Mouse (Mus musculus) bone marrow macrophage, adult 2 months (primary cell): ENCODE data around the gene Lrrc74a. TPM values are rescaled to one million over a fixed set of nuclear protein-coding genes. Genes with fewer than 3 reads are reported as not detected.

Source experiments
- H3K27ac ChIP-seq: 2 replicates; pipeline ENCODE4 v1.5.1; 2012; ENCODE audit warnings: low read depth, low read length; ENCODE audit not compliant: insufficient read depth
- H3K4me1 ChIP-seq: 2 replicates; pipeline ENCODE4 v1.6.1; 2012; ENCODE audit warnings: low read length; ENCODE audit not compliant: control insufficient read depth, insufficient read depth
- H3K4me3 ChIP-seq: 2 replicates; pipeline ENCODE4 v1.5.1; 2012; ENCODE audit warnings: mild to moderate bottlenecking, low read length, moderate library complexity; ENCODE audit not compliant: insufficient read depth
- CTCF ChIP-seq: IDR thresholded peaks from 2 replicates; pipeline ENCODE4 v1.5.1; 2012; ENCODE audit warnings: low read depth, mild to moderate bottlenecking, low read length, moderate library complexity
- POLR2A ChIP-seq: IDR thresholded peaks from 2 replicates; pipeline ENCODE4 v1.6.1; 2012; ENCODE audit warnings: mild to moderate bottlenecking, low read depth, low read length, borderline replicate concordance
- polyA plus RNA-seq: library from polyadenylated mRNA; stranded (reverse); fragments of >200 nt; gene quantifications from 2 replicates; pipeline ENCODE4 v1.2.4, GENCODE M21; 2012; ENCODE audit not compliant: missing spikeins, insufficient read depth, insufficient read length

The Lrrc74a gene
- polyA plus RNA-seq, 1 experiment, result not detected

DNA sequence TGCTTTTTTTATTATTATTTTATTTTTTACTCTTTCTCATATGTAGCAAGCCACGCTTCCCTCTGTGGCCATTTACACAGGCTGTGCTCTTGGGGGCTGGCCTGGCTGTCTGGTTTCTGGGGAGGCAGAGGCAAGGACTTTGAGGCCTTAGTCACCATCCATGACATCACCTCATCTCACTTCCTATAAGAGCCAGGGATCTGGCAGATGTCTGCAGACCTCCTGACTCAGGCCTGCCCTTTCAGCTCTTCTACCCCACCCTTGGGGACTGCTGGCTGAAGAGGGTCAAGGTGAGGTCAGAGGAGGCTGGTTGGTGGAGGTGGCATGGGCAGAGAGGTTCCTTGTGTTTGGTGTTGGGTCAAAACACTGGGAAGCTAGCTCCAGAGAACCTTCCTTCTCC, 39.7 kb upstream of the Lrrc74a start:
- Histone ChIP-seq H3K4me1 (peaks cover 39% of the 10 kb centered on the region), H3K4me3 (no peak overlapping the region), H3K27ac (peak overlapping the region; percentile 32)
- TF ChIP-seq POLR2A (no peak), CTCF (no peak)

DNA sequence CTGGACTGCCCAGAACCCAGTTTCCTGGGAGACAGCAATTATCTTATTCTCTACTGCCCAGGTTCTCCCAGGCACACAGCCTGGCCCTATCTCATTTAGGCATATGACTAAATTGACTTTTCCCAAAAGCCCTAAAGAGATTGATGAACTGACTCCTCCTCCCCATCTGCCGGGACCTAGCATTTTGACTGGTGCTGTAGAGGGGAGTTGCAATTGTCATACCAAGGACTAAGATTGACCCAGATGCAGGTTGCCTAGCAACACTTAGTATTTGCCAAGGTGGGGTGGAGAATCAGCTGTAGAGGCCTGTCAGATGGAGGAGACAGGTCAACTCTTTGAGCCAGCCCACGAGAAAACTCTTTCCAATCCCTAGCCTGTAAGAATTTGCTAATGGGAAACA, 36.2 kb upstream of the Lrrc74a start:
- H3K4me3 ChIP-seq, result no peak overlapping the region
- H3K4me1 ChIP-seq, result peaks cover 29% of the 10 kb centered on the region
- H3K27ac ChIP-seq, result no peak overlapping the region
- TF ChIP-seq CTCF (no peak), POLR2A (no peak)

DNA sequence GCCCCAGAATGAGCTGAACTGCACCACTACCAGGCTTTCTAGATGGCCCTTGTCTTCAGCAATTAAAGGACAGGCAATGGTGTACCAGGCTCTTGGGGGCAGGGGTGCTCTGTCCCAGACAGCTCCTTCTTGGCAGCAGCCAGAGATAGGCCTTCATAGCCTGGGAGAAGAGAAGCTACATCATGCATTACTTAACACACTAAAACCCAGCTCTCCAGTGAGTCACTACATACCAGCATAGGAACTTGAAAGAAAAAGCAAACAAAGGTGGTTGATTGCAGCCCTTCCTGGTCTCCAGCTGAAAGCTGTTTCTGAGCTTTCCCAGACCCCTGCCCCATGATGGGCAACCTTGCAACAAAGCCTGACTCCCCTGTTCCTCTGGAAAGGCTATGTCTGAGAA, 35.6 kb upstream of the Lrrc74a start:
- TF ChIP-seq CTCF, result no peak
- TF ChIP-seq POLR2A, result no peak
- H3K4me1 ChIP-seq, result peaks cover 24% of the 10 kb centered on the region
- H3K27ac ChIP-seq, result no peak overlapping the region
- no peak overlapping the region for H3K4me3 ChIP-seq

DNA sequence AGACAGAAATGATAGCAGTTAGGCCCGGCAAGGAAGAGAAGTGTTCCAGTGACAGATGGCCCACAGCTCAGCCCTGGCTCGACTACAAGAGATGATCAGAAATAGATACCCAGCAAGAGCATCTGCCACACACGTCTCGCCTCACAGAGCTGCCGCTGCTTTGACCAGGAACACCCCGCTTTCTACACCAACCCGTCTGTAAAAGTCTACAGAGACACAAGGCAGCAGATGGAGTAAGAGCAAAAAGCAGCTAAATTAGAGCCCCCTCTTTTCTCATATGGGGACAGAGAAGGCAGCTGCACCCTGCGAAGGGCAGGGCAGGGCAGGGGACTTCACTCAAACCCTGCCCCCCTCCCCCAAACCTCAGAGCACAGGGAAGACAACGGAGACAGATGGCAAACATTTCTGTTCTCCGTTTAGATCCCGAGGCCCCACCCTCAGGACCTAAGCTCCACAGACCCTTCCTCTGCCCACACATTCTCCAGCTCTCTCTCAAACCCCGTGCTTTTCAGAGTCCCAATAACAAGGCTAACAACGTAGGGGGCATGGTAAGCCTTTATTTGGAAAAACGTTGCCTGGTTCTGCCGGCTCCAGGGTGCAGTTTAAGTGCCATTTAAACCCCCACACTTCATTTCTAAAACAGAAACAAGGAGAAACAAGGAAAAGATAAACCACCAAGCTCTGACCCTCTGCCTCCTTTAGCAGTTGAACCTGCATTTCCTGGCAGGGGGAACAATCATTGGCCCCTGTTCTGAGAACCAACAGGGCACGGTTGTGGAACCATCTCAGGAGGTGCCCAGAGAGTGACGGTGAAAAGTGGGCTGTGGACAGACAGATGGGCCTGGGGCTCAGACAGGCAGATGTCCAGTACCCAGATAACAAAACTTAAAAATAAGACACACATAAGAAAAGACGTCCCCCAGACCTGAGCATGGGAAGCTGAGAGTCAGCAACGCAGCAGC, 33.9 kb upstream of the Lrrc74a start:
- TF ChIP-seq POLR2A (no peak), CTCF (no peak)
- Histone ChIP-seq H3K4me1 (peaks cover 10% of the 10 kb centered on the region), H3K27ac (no peak overlapping the region), H3K4me3 (no peak overlapping the region)

DNA sequence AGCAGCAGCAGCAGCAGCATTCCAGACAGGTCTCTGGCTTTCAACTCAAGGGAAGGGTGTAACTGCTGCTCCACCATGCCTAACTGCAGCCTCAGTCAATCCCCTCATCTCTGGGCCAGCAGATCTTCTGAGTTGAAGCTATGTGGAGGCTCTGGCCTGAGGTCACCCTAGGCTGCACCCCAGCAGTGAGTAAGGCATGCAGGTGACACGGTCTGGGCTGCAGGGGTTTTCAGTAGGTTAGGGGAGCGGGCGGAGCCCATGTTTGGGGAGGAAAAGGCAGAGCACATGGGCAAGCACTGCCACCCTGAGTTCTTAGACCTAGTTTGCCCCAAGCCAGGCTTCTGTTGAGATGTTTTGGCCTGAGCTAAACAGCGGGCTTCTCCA, 33.2 kb upstream of the Lrrc74a start:
- H3K4me3 ChIP-seq, result no peak overlapping the region
- H3K27ac ChIP-seq, result no peak overlapping the region
- peaks cover 3% of the 10 kb centered on the region for H3K4me1 ChIP-seq
- TF ChIP-seq CTCF, result no peak
- no peak for TF ChIP-seq POLR2A

DNA sequence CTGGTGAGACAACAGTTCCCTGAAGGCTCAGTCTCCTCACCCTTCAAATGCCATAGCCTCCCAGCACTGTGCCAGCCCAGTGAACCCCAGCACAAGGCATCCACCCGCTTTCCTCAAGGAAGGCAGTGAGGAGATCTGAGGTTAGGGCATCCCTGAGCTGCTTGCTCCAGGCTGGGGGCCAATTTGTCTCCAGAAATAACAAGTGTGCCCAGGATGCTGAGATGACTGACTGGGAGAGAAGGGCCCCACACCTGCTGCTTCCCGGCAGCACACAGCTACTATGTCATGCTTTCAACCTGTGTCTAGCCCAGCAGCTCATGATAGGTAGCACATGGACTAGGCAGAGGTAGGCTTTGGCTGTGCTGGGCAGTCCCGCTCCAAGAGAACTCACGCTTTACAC, 32.7 kb upstream of the Lrrc74a start:
- H3K27ac ChIP-seq, result no peak overlapping the region
- no peaks in the 10 kb centered on the region for H3K4me1 ChIP-seq
- H3K4me3 ChIP-seq, result no peak overlapping the region
- no peak for TF ChIP-seq POLR2A
- TF ChIP-seq CTCF, result no peak

DNA sequence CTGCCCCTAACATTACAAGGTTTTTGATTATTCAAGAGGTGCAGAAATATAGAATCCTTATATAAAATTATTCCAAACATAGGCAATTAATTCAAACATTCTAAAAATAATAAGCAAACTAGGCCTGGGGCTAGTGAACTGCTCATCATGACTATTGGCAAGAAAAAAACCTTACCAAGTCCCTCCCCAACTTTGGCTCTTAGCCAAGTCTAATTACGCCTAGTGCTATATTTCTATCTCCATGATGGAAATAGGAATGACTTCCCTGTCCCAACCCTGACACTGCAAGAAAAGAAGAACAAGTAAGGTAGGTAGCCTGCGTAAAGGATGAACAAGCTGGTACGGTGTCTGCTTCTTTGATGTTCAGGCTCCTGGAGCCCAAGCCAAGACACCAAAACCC, 31.5 kb upstream of the Lrrc74a start:
- Histone ChIP-seq H3K4me3 (no peak overlapping the region), H3K27ac (no peak overlapping the region), H3K4me1 (no peaks in the 10 kb centered on the region)
- no peak for TF ChIP-seq CTCF
- TF ChIP-seq POLR2A, result no peak

DNA sequence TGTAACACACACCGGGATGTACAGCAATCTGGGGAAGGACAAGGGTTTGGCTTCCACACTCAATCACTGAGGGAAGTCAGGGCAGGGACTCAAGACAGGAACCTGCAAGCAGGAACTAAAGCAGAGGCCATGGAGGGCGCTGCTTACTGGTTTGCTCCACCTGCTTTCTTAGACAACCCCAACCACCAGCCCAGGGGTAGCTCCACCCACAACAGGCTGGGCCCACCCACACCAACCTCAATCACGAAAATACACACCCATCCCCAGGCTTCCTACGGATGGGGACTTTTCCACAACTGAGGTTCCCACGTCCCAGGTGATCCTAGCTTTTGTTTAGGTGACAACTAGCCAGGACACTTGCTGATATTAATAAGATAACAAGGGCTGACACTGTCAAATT, 28.3 kb upstream of the Lrrc74a start:
- Histone ChIP-seq H3K4me3 (no peak overlapping the region), H3K4me1 (no peaks in the 10 kb centered on the region), H3K27ac (no peak overlapping the region)
- TF ChIP-seq POLR2A (no peak), CTCF (no peak)

DNA sequence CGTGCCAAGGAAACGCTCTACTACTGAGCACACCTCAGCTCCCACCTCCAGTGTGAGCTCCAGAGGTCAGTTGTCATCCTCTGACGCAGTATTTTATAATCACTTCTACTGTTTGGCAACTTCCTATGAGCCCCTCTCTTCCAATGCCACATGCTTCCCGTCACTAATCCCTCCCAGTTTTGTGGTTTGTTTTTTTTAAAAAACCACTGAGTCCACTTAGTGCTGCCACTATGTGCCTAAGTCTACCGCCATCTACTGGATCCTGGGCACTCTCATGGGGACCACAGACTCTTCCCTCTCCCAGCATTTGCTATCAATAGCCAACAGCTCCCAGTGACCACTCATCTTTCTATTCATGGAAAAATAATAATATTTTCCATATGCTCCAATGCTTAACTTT, 20.1 kb upstream of the Lrrc74a start:
- TF ChIP-seq POLR2A (no peak), CTCF (peak; percentile 29; the same call in 1 of the 2 replicates)
- Histone ChIP-seq H3K4me3 (no peak overlapping the region), H3K4me1 (peaks cover 2% of the 10 kb centered on the region; the same call in 1 of the 2 replicates), H3K27ac (no peak overlapping the region)

DNA sequence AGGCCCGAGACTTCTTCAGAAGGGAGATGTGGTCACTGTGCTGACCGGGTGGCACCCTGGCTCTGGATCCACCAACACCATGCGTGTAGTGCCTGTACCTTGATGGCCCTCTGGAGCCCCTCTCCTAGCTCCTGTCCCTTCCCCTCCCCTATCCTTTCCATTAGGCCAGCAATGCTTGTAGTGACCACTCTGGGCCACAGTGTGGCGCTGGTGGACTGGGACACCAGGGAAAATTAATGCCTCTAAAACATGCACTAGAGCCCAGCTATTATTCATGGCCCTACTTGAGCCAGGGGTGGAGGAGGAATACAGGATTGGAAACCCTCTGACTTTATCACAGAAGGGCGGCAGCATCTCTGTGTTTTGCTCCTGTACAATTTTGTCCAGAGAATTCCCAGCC, 18.8 kb upstream of the Lrrc74a start:
- H3K4me1 ChIP-seq, result peaks cover 2% of the 10 kb centered on the region; the same call in 1 of the 2 replicates
- no peak overlapping the region for H3K4me3 ChIP-seq
- TF ChIP-seq POLR2A (no peak), CTCF (peak; percentile 63)
- no peak overlapping the region for H3K27ac ChIP-seq
